Mouse (Mus musculus) myocyte (in vitro differentiated cells): ENCODE measurements around the gene Rsg1.

Experiments used
- MAX ChIP-seq: IDR thresholded peaks from one replicate; pipeline ENCODE4 v1.6.1; 2011; ENCODE audit warnings: low read depth, mild to moderate bottlenecking, control low read depth
- POLR2AphosphoS2 ChIP-seq: IDR thresholded peaks from one replicate; pipeline ENCODE4 v1.6.1; 2011; ENCODE audit warnings: low read depth, control low read depth; ENCODE audit not compliant: insufficient read length
- TCF12 ChIP-seq: IDR thresholded peaks from one replicate; pipeline ENCODE4 v1.6.1; 2011; ENCODE audit warnings: mild to moderate bottlenecking, control low read depth; ENCODE audit not compliant: poor library complexity, insufficient read depth, severe bottlenecking

DNA sequence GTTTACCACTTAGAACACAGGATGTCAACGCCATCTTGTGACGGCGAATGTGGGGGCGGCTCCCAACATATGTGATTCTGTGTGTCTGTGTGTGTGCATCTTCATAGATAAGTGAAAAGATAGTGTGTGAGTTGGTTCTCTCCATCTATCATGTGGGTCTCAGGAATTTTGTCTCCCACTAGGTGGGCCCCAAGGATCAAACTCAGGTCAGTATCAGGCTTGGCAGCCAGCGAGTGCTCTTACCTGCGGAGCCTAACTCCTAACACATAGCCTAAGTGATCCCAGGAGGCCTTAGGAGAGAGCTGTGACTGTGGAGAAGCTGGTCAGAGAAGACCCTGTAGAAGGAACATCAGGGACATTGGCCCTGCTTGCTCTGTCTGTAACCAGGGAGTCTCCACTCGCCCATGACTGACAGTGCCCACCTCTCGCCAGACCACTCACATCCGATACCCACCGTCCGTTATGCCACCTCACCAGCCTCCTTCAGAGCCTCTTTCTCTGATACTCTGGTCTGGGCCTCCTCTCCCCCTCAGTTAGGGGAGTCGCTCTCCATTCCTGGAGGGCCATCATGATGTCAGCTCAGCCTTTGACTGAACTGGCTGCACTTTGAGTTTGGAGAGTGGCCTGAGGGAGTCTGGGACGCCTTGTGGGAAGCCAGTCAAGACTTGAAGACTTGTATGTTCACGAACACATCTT is 3.1 kb upstream of the Rsg1 start:
- TF ChIP-seq TCF12 (no peak), POLR2AphosphoS2 (no peak), MAX (no peak)
